Mouse (Mus musculus): ENCODE data around the gene Ica1. TPM values are rescaled to one million over a fixed set of nuclear protein-coding genes. Genes with fewer than 3 reads are reported as not detected.
A peak's percentile ranks its signal among the peaks of the same experiment; 100 is the strongest.

The Ica1 gene
- total RNA-seq, 1 experiment from 2014 or later: 22.6 TPM

- peak; percentile 40 for DNase-seq
Measured at GRCm38 (mm10) chr6:8744273-8744785, 34.0 kb downstream of the Ica1 start.

GRCm38 (mm10) chr6:8742449-8742848 lies 35.8 kb downstream of the Ica1 start:
- DNase-seq: no peak

GRCm38 (mm10) chr6:8741659-8742058 lies 36.6 kb downstream of the Ica1 start:
- no peak for DNase-seq

GRCm38 (mm10) chr6:8740092-8740491 lies 38.2 kb downstream of the Ica1 start:
- no peak for DNase-seq

- DNase-seq: no peak
Measured at GRCm38 (mm10) chr6:8738396-8738795, 39.9 kb downstream of the Ica1 start.

- no peak for DNase-seq
Measured at GRCm38 (mm10) chr6:8736493-8736820, 41.8 kb downstream of the Ica1 start.

- DNase-seq: peak; percentile 80
Measured at GRCm38 (mm10) chr6:8735657-8736492, 42.4 kb downstream of the Ica1 start.

- DNase-seq: no peak
Measured at GRCm38 (mm10) chr6:8735044-8735443, 43.2 kb downstream of the Ica1 start.

- DNase-seq: peak; percentile 47
Measured at GRCm38 (mm10) chr6:8732492-8732891, 45.8 kb downstream of the Ica1 start.

GRCm38 (mm10) chr6:8731656-8732191 lies 46.6 kb downstream of the Ica1 start:
- peak; percentile 56 for DNase-seq

- DNase-seq: no peak
Measured at GRCm38 (mm10) chr6:8730433-8730832, 47.9 kb downstream of the Ica1 start.

- no peak for DNase-seq
Measured at GRCm38 (mm10) chr6:8727806-8728205, 50.5 kb downstream of the Ica1 start.

- DNase-seq: no peak
Measured at GRCm38 (mm10) chr6:8725610-8726009, 52.7 kb downstream of the Ica1 start.

GRCm38 (mm10) chr6:8719692-8720091 lies 58.6 kb downstream of the Ica1 start:
- DNase-seq: no peak

GRCm38 (mm10) chr6:8717967-8718366 lies 60.3 kb downstream of the Ica1 start:
- DNase-seq: no peak

GRCm38 (mm10) chr6:8716539-8716938 lies 61.7 kb downstream of the Ica1 start:
- DNase-seq: no peak

- no peak for DNase-seq
Measured at GRCm38 (mm10) chr6:8711246-8711645, 67.0 kb downstream of the Ica1 start.

GRCm38 (mm10) chr6:8694636-8695514 lies 83.4 kb downstream of the Ica1 start:
- no peak for DNase-seq

GRCm38 (mm10) chr6:8693926-8694635 lies 84.2 kb downstream of the Ica1 start:
- no peak for DNase-seq

- DNase-seq: no peak
Measured at GRCm38 (mm10) chr6:8693141-8693881, 85.0 kb downstream of the Ica1 start.

- DNase-seq: no peak
Measured at GRCm38 (mm10) chr6:8691199-8691975, 86.9 kb downstream of the Ica1 start.
